Mouse (Mus musculus): ENCODE measurements around the gene Cox8b. TPM values are rescaled to one million over a fixed set of nuclear protein-coding genes. Genes with fewer than 3 reads are reported as not detected.

Cox8b gene
- polyA plus RNA-seq, 1 experiment = 231 TPM

GRCm38 (mm10) chr7:140943356-140943755, 43.1 kb upstream of the Cox8b start:
- no peak for DNase-seq
- H3K27me3 ChIP-seq (ENCODE audit: control insufficient read depth, insufficient read depth, low read length) = no peaks in the 10 kb centered on the region
- H3K27ac ChIP-seq (ENCODE audit: control insufficient read depth, insufficient read depth, low read length) = no peak overlapping the region
- H3K36me3 ChIP-seq (ENCODE audit: control insufficient read depth, insufficient read depth, low read length) = no peaks in the 10 kb centered on the region
- TF ChIP-seq POLR2A (IDR thresholded peaks at IDR 0.05; ENCODE audit: control insufficient read depth, extremely low read depth, insufficient read depth, low read length, poor library complexity) = no peak
- TF ChIP-seq CTCF (IDR thresholded peaks at IDR 0.05; ENCODE audit: borderline replicate concordance, control insufficient read depth, extremely low read depth, insufficient read depth, low read length, poor library complexity) = no peak
- no peak overlapping the region for H3K4me3 ChIP-seq (ENCODE audit: control insufficient read depth, insufficient read depth, low read length)
- H3K4me1 ChIP-seq (replicated peaks; ENCODE audit: control insufficient read depth, insufficient read depth, low read length) = peaks cover 33% of the 10 kb centered on the region
- 79% methylated on average over 4 of the region's 4 CpGs for WGBS

- TF ChIP-seq POLR2A (IDR thresholded peaks at IDR 0.05; ENCODE audit: control insufficient read depth, extremely low read depth, insufficient read depth, low read length, poor library complexity) (no peak), CTCF (IDR thresholded peaks at IDR 0.05; ENCODE audit: borderline replicate concordance, control insufficient read depth, extremely low read depth, insufficient read depth, low read length, poor library complexity) (no peak)
- 90% methylated on average over 10 of the region's 10 CpGs for WGBS
- Histone ChIP-seq H3K4me1 (replicated peaks; ENCODE audit: control insufficient read depth, insufficient read depth, low read length) (peaks cover 33% of the 10 kb centered on the region), H3K27ac (ENCODE audit: control insufficient read depth, insufficient read depth, low read length) (no peak overlapping the region), H3K4me3 (ENCODE audit: control insufficient read depth, insufficient read depth, low read length) (no peak overlapping the region), H3K36me3 (ENCODE audit: control insufficient read depth, insufficient read depth, low read length) (no peaks in the 10 kb centered on the region), H3K27me3 (ENCODE audit: control insufficient read depth, insufficient read depth, low read length) (no peaks in the 10 kb centered on the region)
- no peak for DNase-seq
Measured at GRCm38 (mm10) chr7:140942811-140943210, 42.6 kb upstream of the Cox8b start.

- TF ChIP-seq CTCF (IDR thresholded peaks at IDR 0.05; ENCODE audit: borderline replicate concordance, control insufficient read depth, extremely low read depth, insufficient read depth, low read length, poor library complexity) (no peak), POLR2A (IDR thresholded peaks at IDR 0.05; ENCODE audit: control insufficient read depth, extremely low read depth, insufficient read depth, low read length, poor library complexity) (no peak)
- peak overlapping the region; percentile 77 for H3K4me3 ChIP-seq (ENCODE audit: control insufficient read depth, insufficient read depth, low read length)
- H3K4me1 ChIP-seq (replicated peaks; ENCODE audit: control insufficient read depth, insufficient read depth, low read length) = peaks cover 31% of the 10 kb centered on the region
- WGBS = 66% methylated on average over 9 of the region's 9 CpGs
- peak; percentile 18 for DNase-seq
- H3K27ac ChIP-seq (ENCODE audit: control insufficient read depth, insufficient read depth, low read length) = peak overlapping the region; percentile 65
- H3K27me3 ChIP-seq (ENCODE audit: control insufficient read depth, insufficient read depth, low read length) = no peaks in the 10 kb centered on the region
- no peaks in the 10 kb centered on the region for H3K36me3 ChIP-seq (ENCODE audit: control insufficient read depth, insufficient read depth, low read length)
Measured at GRCm38 (mm10) chr7:140942341-140942740, 42.1 kb upstream of the Cox8b start.

- Histone ChIP-seq H3K27ac (ENCODE audit: control insufficient read depth, insufficient read depth, low read length) (peak within 1 kb of the TSS; percentile 65), H3K36me3 (ENCODE audit: control insufficient read depth, insufficient read depth, low read length) (no peaks in the 10 kb centered on the region), H3K27me3 (ENCODE audit: control insufficient read depth, insufficient read depth, low read length) (no peaks in the 10 kb centered on the region), H3K4me1 (replicated peaks; ENCODE audit: control insufficient read depth, insufficient read depth, low read length) (peaks cover 22% of the 10 kb centered on the region), H3K4me3 (ENCODE audit: control insufficient read depth, insufficient read depth, low read length) (peak within 1 kb of the TSS; percentile 77)
- DNase-seq = peak; percentile 81
- peak; percentile 50 for TF ChIP-seq POLR2A (IDR thresholded peaks at IDR 0.05; ENCODE audit: control insufficient read depth, extremely low read depth, insufficient read depth, low read length, poor library complexity)
- TF ChIP-seq CTCF (IDR thresholded peaks at IDR 0.05; ENCODE audit: borderline replicate concordance, control insufficient read depth, extremely low read depth, insufficient read depth, low read length, poor library complexity) = peak; percentile 97
- 1% methylated on average over 33 of the region's 33 CpGs for WGBS
Measured at GRCm38 (mm10) chr7:140941222-140942051, 41.2 kb upstream of the Cox8b start, which contains the start of gene Pgghg. Gene Pgghg (plus strand): TSS chr7:140941391.

GRCm38 (mm10) chr7:140939669-140940171, 39.5 kb upstream of the Cox8b start:
- Histone ChIP-seq H3K36me3 (ENCODE audit: control insufficient read depth, insufficient read depth, low read length) (no peaks in the 10 kb centered on the region), H3K4me3 (ENCODE audit: control insufficient read depth, insufficient read depth, low read length) (no peak overlapping the region), H3K27ac (ENCODE audit: control insufficient read depth, insufficient read depth, low read length) (no peak overlapping the region), H3K27me3 (ENCODE audit: control insufficient read depth, insufficient read depth, low read length) (no peaks in the 10 kb centered on the region), H3K4me1 (replicated peaks; ENCODE audit: control insufficient read depth, insufficient read depth, low read length) (peaks cover 12% of the 10 kb centered on the region)
- WGBS = 92% methylated on average over 8 of the region's 8 CpGs
- TF ChIP-seq CTCF (IDR thresholded peaks at IDR 0.05; ENCODE audit: borderline replicate concordance, control insufficient read depth, extremely low read depth, insufficient read depth, low read length, poor library complexity) (no peak), POLR2A (IDR thresholded peaks at IDR 0.05; ENCODE audit: control insufficient read depth, extremely low read depth, insufficient read depth, low read length, poor library complexity) (no peak)
- no peak for DNase-seq

- no peaks in the 10 kb centered on the region for H3K27me3 ChIP-seq (ENCODE audit: control insufficient read depth, insufficient read depth, low read length)
- no peak overlapping the region for H3K4me3 ChIP-seq (ENCODE audit: control insufficient read depth, insufficient read depth, low read length)
- no peak overlapping the region for H3K27ac ChIP-seq (ENCODE audit: control insufficient read depth, insufficient read depth, low read length)
- H3K4me1 ChIP-seq (replicated peaks; ENCODE audit: control insufficient read depth, insufficient read depth, low read length) = peaks cover 12% of the 10 kb centered on the region
- no peak for DNase-seq
- no peaks in the 10 kb centered on the region for H3K36me3 ChIP-seq (ENCODE audit: control insufficient read depth, insufficient read depth, low read length)
- WGBS = 91% methylated on average over 2 of the region's 2 CpGs
- TF ChIP-seq CTCF (IDR thresholded peaks at IDR 0.05; ENCODE audit: borderline replicate concordance, control insufficient read depth, extremely low read depth, insufficient read depth, low read length, poor library complexity) (no peak), POLR2A (IDR thresholded peaks at IDR 0.05; ENCODE audit: control insufficient read depth, extremely low read depth, insufficient read depth, low read length, poor library complexity) (no peak)
Measured at GRCm38 (mm10) chr7:140938896-140939295, 38.6 kb upstream of the Cox8b start.

Data from thymus, adult 2 months (tissue).